Mouse (Mus musculus) thymus, adult 2 months (tissue): Measurements from ENCODE around the gene Mycn. TPM values are rescaled to one million over a fixed set of nuclear protein-coding genes. Genes with fewer than 3 reads are reported as not detected.

Experiments
- DNase-seq: peaks from one replicate; pipeline ENCODE4 v3.0.0; 2021
- H3K27ac ChIP-seq: fragments of 200-500 bp; 2 replicates; pipeline ENCODE4 v1.5.1; 2012; ENCODE audit warnings: low read length, control low read depth; ENCODE audit not compliant: control insufficient read depth, insufficient read depth
- H3K27me3 ChIP-seq: fragments of 200-500 bp; 2 replicates; pipeline ENCODE4 v1.6.1; 2012; ENCODE audit warnings: mild to moderate bottlenecking, low read length, moderate library complexity, mixed read lengths; ENCODE audit not compliant: control insufficient read depth, insufficient read depth
- H3K36me3 ChIP-seq: fragments of 200-500 bp; 2 replicates; pipeline ENCODE4 v1.6.1; 2012; ENCODE audit warnings: mild to moderate bottlenecking, low read length, moderate library complexity; ENCODE audit not compliant: control insufficient read depth, insufficient read depth
- H3K4me1 ChIP-seq: fragments of 200-500 bp; replicated peaks from 2 replicates; pipeline ENCODE4 v1.6.1; 2012; ENCODE audit warnings: low read length; ENCODE audit not compliant: control insufficient read depth, insufficient read depth
- H3K4me3 ChIP-seq: fragments of 200-500 bp; 2 replicates; pipeline ENCODE4 v1.5.1; 2012; ENCODE audit warnings: mild to moderate bottlenecking, low read length, control low read depth, moderate library complexity; ENCODE audit not compliant: control insufficient read depth, insufficient read depth
- CTCF ChIP-seq: fragments of 200-500 bp; IDR thresholded peaks from 2 replicates; pipeline ENCODE4 v1.5.1; 2012; ENCODE audit warnings: mild to moderate bottlenecking, control low read depth, low read length, moderate library complexity, borderline replicate concordance; ENCODE audit not compliant: control insufficient read depth, poor library complexity, insufficient read depth; ENCODE audit errors: extremely low read depth
- POLR2A ChIP-seq: fragments of 200-500 bp; IDR thresholded peaks from 2 replicates; pipeline ENCODE4 v1.6.1; 2012; ENCODE audit warnings: mild to moderate bottlenecking, low read length, control low read depth, moderate library complexity; ENCODE audit not compliant: control insufficient read depth, poor library complexity, insufficient read depth; ENCODE audit errors: extremely low read depth
- WGBS: fragments of 180-500 bp; shearing (Covaris S2); methylation state at CpG from one replicate; pipeline ENCODE4 v1.1.7; 2018; 5-methylcytosine and 5-hydroxymethylcytosine counted together
- polyA plus RNA-seq: library from polyadenylated mRNA; depleted of rRNA; stranded (reverse); fragments of >200 nt; gene quantifications from 2 replicates; pipeline ENCODE4 v1.2.3, GENCODE M21; 2012

The Mycn gene
- polyA plus RNA-seq, 1 experiment: 2.9 TPM

- H3K36me3 ChIP-seq: no peaks in the 10 kb centered on the region
- no peak for DNase-seq
- H3K4me3 ChIP-seq: no peak overlapping the region
- H3K4me1 ChIP-seq: no peaks in the 10 kb centered on the region
- no peaks in the 10 kb centered on the region for H3K27me3 ChIP-seq
- no peak overlapping the region for H3K27ac ChIP-seq
- TF ChIP-seq CTCF (no peak), POLR2A (no peak)
- 86% methylated on average over 16 of the region's 16 CpGs for WGBS
Observed at GRCm38 (mm10) chr12:12909631-12910277, 32.0 kb downstream of the Mycn start.

DNA sequence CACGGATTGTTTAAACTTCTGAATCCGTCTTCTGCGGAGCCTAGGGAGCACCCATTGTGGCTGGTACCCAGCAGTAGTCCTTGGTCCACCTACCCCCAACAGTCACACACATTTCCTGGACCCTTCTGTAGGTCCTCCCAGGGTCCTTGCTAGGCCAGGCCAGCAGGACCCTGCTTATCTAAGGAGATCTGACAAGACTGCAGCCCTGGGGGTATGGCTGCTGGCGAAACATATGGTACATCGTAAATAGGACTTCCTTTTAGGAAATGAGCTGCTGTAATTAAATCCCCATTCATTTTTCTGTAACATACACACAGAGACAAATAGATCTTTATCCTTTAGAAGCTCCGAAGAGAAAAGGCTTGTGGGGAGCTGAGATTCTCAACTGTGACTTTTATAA lies 34.9 kb downstream of the Mycn start:
- Histone ChIP-seq H3K27ac (no peak overlapping the region), H3K4me3 (no peak overlapping the region), H3K4me1 (no peaks in the 10 kb centered on the region), H3K27me3 (no peaks in the 10 kb centered on the region), H3K36me3 (no peaks in the 10 kb centered on the region)
- WGBS: 77% methylated on average over 6 of the region's 6 CpGs
- DNase-seq: no peak
- TF ChIP-seq POLR2A (no peak), CTCF (no peak)

GRCm38 (mm10) chr12:12906321-12906720 lies 35.4 kb downstream of the Mycn start:
- no peaks in the 10 kb centered on the region for H3K4me1 ChIP-seq
- no peaks in the 10 kb centered on the region for H3K36me3 ChIP-seq
- no peak for TF ChIP-seq CTCF
- TF ChIP-seq POLR2A: no peak
- no peak for DNase-seq
- WGBS: 85% methylated on average over 8 of the region's 8 CpGs
- no peak overlapping the region for H3K27ac ChIP-seq
- no peak overlapping the region for H3K4me3 ChIP-seq
- no peaks in the 10 kb centered on the region for H3K27me3 ChIP-seq

DNA sequence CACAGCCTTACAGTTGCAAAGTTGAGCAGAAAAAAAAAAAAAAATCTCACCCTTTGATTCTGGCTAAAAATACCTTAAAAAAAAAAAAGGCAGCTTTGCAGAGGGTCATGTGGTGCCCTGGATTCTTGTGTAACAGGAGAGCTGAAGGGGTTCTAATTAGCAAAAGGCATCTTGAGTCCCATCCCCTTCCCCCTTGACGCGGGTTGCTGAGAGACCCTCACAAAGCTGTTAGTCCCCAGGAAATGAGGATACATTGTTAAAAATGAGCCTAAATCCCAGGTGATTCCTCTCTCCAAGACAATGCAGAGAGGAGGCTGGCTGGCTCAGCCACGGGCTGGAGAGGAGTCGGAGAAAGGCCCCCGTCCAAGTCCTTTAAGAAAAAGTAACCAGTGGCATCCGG lies 36.6 kb downstream of the Mycn start:
- H3K36me3 ChIP-seq: no peaks in the 10 kb centered on the region
- no peaks in the 10 kb centered on the region for H3K27me3 ChIP-seq
- 57% methylated on average over 6 of the region's 6 CpGs for WGBS
- no peak overlapping the region for H3K27ac ChIP-seq
- H3K4me1 ChIP-seq: no peaks in the 10 kb centered on the region
- no peak for DNase-seq
- H3K4me3 ChIP-seq: no peak overlapping the region
- TF ChIP-seq CTCF (no peak), POLR2A (no peak)

DNA sequence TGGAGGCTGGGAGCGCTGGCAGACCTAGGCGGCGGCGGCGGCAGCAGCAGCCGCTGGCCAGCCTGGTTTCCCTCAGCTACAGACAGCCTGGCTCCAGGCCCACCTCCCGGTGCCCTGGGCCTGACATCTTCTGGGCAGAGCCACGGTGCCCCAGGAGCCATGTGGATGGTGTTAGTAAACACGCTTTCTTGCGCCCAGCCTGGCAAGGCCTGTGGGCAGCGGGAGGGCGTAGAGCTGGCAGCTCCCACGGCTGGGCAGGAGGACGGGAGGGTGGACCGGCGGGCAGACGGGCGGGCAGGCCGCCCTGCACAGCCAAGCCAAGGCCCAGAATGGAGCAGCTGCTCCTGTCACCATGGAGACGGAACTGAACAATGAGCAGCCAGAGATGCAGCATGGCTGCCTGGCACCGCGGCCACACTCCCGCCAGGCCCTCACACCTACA lies 37.2 kb downstream of the Mycn start:
- Histone ChIP-seq H3K27me3 (no peaks in the 10 kb centered on the region), H3K36me3 (no peaks in the 10 kb centered on the region), H3K4me1 (no peaks in the 10 kb centered on the region), H3K27ac (no peak overlapping the region), H3K4me3 (no peak overlapping the region)
- DNase-seq: no peak
- WGBS: 84% methylated on average over 23 of the region's 23 CpGs
- TF ChIP-seq CTCF: no peak
- TF ChIP-seq POLR2A: no peak

GRCm38 (mm10) chr12:12904086-12904485 lies 37.6 kb downstream of the Mycn start:
- no peaks in the 10 kb centered on the region for H3K27me3 ChIP-seq
- no peaks in the 10 kb centered on the region for H3K4me1 ChIP-seq
- TF ChIP-seq POLR2A: no peak
- TF ChIP-seq CTCF: no peak
- DNase-seq: no peak
- no peak overlapping the region for H3K4me3 ChIP-seq
- 82% methylated on average over 1 of the region's 1 CpGs for WGBS
- no peaks in the 10 kb centered on the region for H3K36me3 ChIP-seq
- no peak overlapping the region for H3K27ac ChIP-seq

DNA sequence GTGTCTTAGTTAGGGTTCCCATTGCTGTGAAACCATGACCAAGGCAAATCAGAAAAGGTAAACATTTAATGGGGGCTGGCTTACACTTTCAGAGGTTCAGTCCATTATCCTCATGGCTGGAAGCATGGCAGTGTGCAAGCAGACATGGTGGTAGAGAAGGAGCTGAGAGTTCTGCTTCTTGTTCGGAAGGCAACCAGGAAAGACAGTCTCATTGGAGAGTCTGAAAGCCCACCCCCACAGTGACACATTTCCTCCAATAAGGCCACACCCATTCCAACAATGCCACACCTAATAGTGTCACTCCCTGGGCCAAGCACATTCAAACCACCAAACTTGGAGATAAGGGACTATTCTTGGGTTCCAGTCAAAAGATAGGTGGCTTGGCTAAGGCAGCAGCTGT lies 39.3 kb downstream of the Mycn start:
- TF ChIP-seq CTCF: no peak
- no peak for TF ChIP-seq POLR2A
- H3K4me3 ChIP-seq: no peak overlapping the region
- DNase-seq: no peak
- H3K36me3 ChIP-seq: no peaks in the 10 kb centered on the region
- H3K27ac ChIP-seq: no peak overlapping the region
- H3K4me1 ChIP-seq: no peaks in the 10 kb centered on the region
- H3K27me3 ChIP-seq: no peaks in the 10 kb centered on the region
- WGBS: 100% methylated on average over 1 of the region's 1 CpGs
